7 mouse cellular contexts compared by ENCODE assay signal in the genomic region with DNA sequence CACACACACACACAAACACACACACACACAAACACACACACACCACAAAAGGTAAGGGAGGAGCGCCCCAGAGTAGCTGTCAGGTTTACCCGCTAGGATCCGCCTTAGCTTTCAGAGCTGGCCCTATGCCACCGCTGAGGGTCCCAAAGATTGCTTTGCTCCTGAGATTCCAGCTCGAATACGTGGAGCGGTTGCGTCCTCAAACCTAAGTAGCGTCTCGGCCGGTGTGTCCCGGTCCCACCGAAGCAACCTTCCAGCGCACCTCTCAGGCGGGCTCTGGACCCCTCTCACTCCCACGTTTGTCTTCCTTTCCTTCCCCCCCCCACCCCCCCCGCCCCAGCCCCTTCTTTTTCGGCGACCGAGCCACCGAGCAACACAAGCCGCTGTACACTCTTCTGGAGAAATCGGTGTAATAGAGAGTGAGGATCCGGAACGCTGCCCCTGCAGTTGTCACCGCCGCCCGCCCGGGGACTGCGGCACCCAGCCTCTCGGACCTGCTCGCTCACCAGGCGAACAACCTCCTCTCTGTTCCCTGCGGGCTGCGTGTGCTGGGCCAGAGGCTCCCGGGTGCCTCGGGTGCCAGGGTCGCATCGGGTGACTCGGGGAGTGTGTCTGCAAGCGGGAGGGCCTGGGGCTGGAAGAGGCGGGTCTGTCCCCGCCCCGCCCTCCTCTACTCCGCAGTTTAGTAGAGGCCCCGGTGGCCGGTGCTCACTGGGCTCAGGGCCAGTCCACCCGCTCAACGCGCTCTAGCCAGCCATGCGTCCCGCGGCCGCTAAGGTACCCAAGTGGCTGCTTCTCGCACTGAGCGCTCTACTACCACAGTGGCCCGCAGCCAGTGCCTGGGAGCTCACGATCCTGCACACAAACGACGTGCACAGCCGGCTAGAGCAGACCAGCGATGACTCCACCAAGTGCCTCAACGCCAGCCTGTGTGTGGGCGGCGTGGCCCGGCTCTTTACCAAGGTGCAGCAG. TPM values are rescaled to one million over a fixed set of nuclear protein-coding genes. Genes with fewer than 3 reads are reported as not detected.
DNase-seq lines count a peak whose midpoint lies in the region; ATAC-seq lines count a peak whose summit lies in the region.

Gene Nt5e, plus strand, starts transcription at position 268 of the 972 bp plus-strand sequence.

- H3K9ac ChIP-seq in midbrain, embryonic 12.5 days (replicated peaks), result peak within 1 kb of the TSS; percentile 61

- H3K27ac ChIP-seq in embryonic facial prominence, embryonic 10.5 days (replicated peaks), result peak within 1 kb of the TSS; percentile 66
- peak within 1 kb of the TSS; percentile 70 for H3K27ac ChIP-seq in limb, embryonic 10.5 days
- H3K27ac ChIP-seq in midbrain, embryonic 12.5 days (replicated peaks), result no peak within 1 kb of the TSS

- peak; percentile 90 for DNase-seq in adrenal gland, postnatal 14 days
- DNase-seq in embryonic facial prominence, embryonic 10.5 days (ENCODE audit: low spot score), result peak; percentile 84
- peak; percentile 99 for DNase-seq in heart, adult 11 months
- peak; percentile 84 for DNase-seq in kidney, adult 11 months
- peak; percentile 80 for DNase-seq in limb, embryonic 10.5 days (ENCODE audit: low spot score)
- peak; percentile 74 for DNase-seq in skeletal muscle tissue, adult 2 months (ENCODE audit: low read depth, low spot score)

- no peaks in the 10 kb centered on the region for H3K36me3 ChIP-seq in embryonic facial prominence, embryonic 10.5 days (replicated peaks)
- H3K36me3 ChIP-seq in limb, embryonic 10.5 days, result no peaks in the 10 kb centered on the region
- H3K36me3 ChIP-seq in midbrain, embryonic 12.5 days, result no peaks in the 10 kb centered on the region

- H3K27me3 ChIP-seq in embryonic facial prominence, embryonic 10.5 days (replicated peaks; ENCODE audit: low read depth, poor library complexity, severe bottlenecking), result peaks cover 66% of the 10 kb centered on the region
- H3K27me3 ChIP-seq in limb, embryonic 10.5 days (ENCODE audit: low read depth, poor library complexity, severe bottlenecking), result peaks cover 64% of the 10 kb centered on the region
- peaks cover 53% of the 10 kb centered on the region for H3K27me3 ChIP-seq in midbrain, embryonic 12.5 days

- peaks cover 12% of the 10 kb centered on the region for H3K4me1 ChIP-seq in embryonic facial prominence, embryonic 10.5 days
- peaks cover 21% of the 10 kb centered on the region for H3K4me1 ChIP-seq in limb, embryonic 10.5 days
- peaks cover 9% of the 10 kb centered on the region for H3K4me1 ChIP-seq in midbrain, embryonic 12.5 days

- H3K4me2 ChIP-seq in midbrain, embryonic 12.5 days (replicated peaks), result peak within 1 kb of the TSS; percentile 97

- peaks cover 2% of the 10 kb centered on the region; the same call in 1 of the 2 replicates for H3K9me3 ChIP-seq in embryonic facial prominence, embryonic 10.5 days
- H3K9me3 ChIP-seq in limb, embryonic 10.5 days (replicated peaks), result no peaks in the 10 kb centered on the region
- no peaks in the 10 kb centered on the region for H3K9me3 ChIP-seq in midbrain, embryonic 12.5 days

- peak; percentile 96 for ATAC-seq in midbrain, embryonic 12.5 days (ENCODE audit: low FRiP score, low read depth)

- WGBS in embryonic facial prominence, embryonic 10.5 days, result under 1% methylated on average over 66 of the region's 66 CpGs
- under 1% methylated on average over 65 of the region's 66 CpGs for WGBS in limb, embryonic 10.5 days
- under 1% methylated on average over 59 of the region's 66 CpGs for WGBS in midbrain, embryonic 12.5 days

- H3K4me3 ChIP-seq in embryonic facial prominence, embryonic 10.5 days, result peak within 1 kb of the TSS; percentile 71
- H3K4me3 ChIP-seq in limb, embryonic 10.5 days, result peak within 1 kb of the TSS; percentile 66
- H3K4me3 ChIP-seq in midbrain, embryonic 12.5 days, result peak within 1 kb of the TSS; percentile 60

RNA-seq across cellular contexts. Expression of gene Nt5e, which starts in this region (rescaled TPM):
- total RNA-seq in adrenal gland, postnatal 14 days (2021), result 15.7 and 15.9 TPM in 2 replicates
- polyA plus RNA-seq in embryonic facial prominence, embryonic 10.5 days (2016; fragmentation: Nextera tagmentation; extraction: Ambion mirVana), result 1.8 and 1.9 TPM in 2 replicates
- 0.97 and 1.6 TPM in 2 replicates for polyA plus RNA-seq in limb, embryonic 10.5 days (2016; fragmentation: Nextera tagmentation; extraction: Ambion mirVana)
- polyA plus RNA-seq in midbrain, embryonic 12.5 days (2016; fragmentation: Nextera tagmentation; extraction: Ambion mirVana), result 0.63 and 0.71 TPM in 2 replicates

Comparison
In these comparisons a context has a peak if more than half of its experiments do, and no peak if none do; other contexts are left out.
1. Peak in ATAC-seq, H3K4me3 ChIP-seq, H3K9ac ChIP-seq and H3K4me2 ChIP-seq in midbrain, embryonic 12.5 days; RNA of the gene not detected or under 1 TPM.